Mouse (Mus musculus): ENCODE measurements at regions not wholly inside any gene's neighbourhood (a gene's known extent, or its start where the extent isn't known, plus 50 kb on each side); places are given as distances from the start of the nearest gene placed in this dataset.
A peak's percentile ranks its signal among the peaks of the same experiment; 100 is the strongest.

GRCm38 (mm10) chr10:68606848-68607247, 65.2 kb upstream of the Cabcoco1 start:
- Histone ChIP-seq H3K27ac (ENCODE audit: insufficient read depth, low read length) (no peak overlapping the region), H3K4me3 (replicated peaks; ENCODE audit: insufficient read depth, low read depth, low read length) (no peak overlapping the region), H3K4me1 (ENCODE audit: control insufficient read depth, insufficient read depth, low read length) (no peaks in the 10 kb centered on the region), H3K27me3 (ENCODE audit: control insufficient read depth, insufficient read depth, low read length) (no peaks in the 10 kb centered on the region)
- TF ChIP-seq POLR2A (IDR thresholded peaks at IDR 0.05; ENCODE audit: borderline replicate concordance, insufficient read depth, low read length) (no peak), CTCF (IDR thresholded peaks at IDR 0.05; ENCODE audit: borderline replicate concordance, insufficient read depth, low read depth, low read length) (no peak)
- 25% methylated on average over 2 of the region's 2 CpGs for WGBS
- DNase-seq = peak; percentile 30 to 37

GRCm38 (mm10) chr10:68611906-68612305, 70.2 kb upstream of the Cabcoco1 start:
- Histone ChIP-seq H3K27me3 (ENCODE audit: control insufficient read depth, insufficient read depth, low read length) (no peaks in the 10 kb centered on the region), H3K4me3 (replicated peaks; ENCODE audit: insufficient read depth, low read depth, low read length) (no peak overlapping the region), H3K4me1 (ENCODE audit: control insufficient read depth, insufficient read depth, low read length) (no peaks in the 10 kb centered on the region), H3K27ac (ENCODE audit: insufficient read depth, low read length) (no peak overlapping the region)
- TF ChIP-seq CTCF (IDR thresholded peaks at IDR 0.05; ENCODE audit: borderline replicate concordance, insufficient read depth, low read depth, low read length) = no peak
- TF ChIP-seq POLR2A (IDR thresholded peaks at IDR 0.05; ENCODE audit: borderline replicate concordance, insufficient read depth, low read length) = no peak
- no peak for DNase-seq
- 81% methylated on average over 9 of the region's 9 CpGs for WGBS

DNA sequence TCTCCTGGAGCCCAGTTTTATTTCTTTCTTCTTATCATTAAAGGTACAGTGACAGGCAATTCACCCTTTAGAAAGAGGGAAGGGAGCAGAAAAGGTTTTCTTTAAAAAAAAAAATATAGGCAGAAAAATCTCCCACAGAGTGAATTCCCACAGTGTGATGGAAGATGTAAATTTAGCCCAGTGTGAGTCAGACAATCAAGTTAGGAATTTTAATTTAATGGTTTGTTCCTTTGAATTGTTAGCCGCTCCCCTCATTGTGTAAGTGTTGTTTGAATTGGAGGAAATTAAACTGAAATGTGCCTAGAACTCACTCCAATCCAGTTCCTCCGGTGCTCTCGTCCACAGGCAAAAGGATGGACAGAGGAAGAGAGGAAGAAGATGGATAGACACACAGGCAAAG, 71.0 kb upstream of the Cabcoco1 start:
- H3K27me3 ChIP-seq (ENCODE audit: control insufficient read depth, insufficient read depth, low read length) = no peaks in the 10 kb centered on the region
- DNase-seq = no peak
- 68% methylated on average over 3 of the region's 3 CpGs for WGBS
- H3K4me3 ChIP-seq (replicated peaks; ENCODE audit: insufficient read depth, low read depth, low read length) = no peak overlapping the region
- H3K27ac ChIP-seq (ENCODE audit: insufficient read depth, low read length) = no peak overlapping the region
- TF ChIP-seq POLR2A (IDR thresholded peaks at IDR 0.05; ENCODE audit: borderline replicate concordance, insufficient read depth, low read length) (no peak), CTCF (IDR thresholded peaks at IDR 0.05; ENCODE audit: borderline replicate concordance, insufficient read depth, low read depth, low read length) (no peak)
- no peaks in the 10 kb centered on the region for H3K4me1 ChIP-seq (ENCODE audit: control insufficient read depth, insufficient read depth, low read length)

GRCm38 (mm10) chr10:68623786-68624185, 82.1 kb upstream of the Cabcoco1 start:
- Histone ChIP-seq H3K4me1 (ENCODE audit: control insufficient read depth, insufficient read depth, low read length) (no peaks in the 10 kb centered on the region), H3K27ac (ENCODE audit: insufficient read depth, low read length) (no peak overlapping the region), H3K27me3 (ENCODE audit: control insufficient read depth, insufficient read depth, low read length) (no peaks in the 10 kb centered on the region), H3K4me3 (replicated peaks; ENCODE audit: insufficient read depth, low read depth, low read length) (no peak overlapping the region)
- TF ChIP-seq POLR2A (IDR thresholded peaks at IDR 0.05; ENCODE audit: borderline replicate concordance, insufficient read depth, low read length) (no peak), CTCF (IDR thresholded peaks at IDR 0.05; ENCODE audit: borderline replicate concordance, insufficient read depth, low read depth, low read length) (no peak)
- no peak for DNase-seq
- 94% methylated on average over 5 of the region's 5 CpGs for WGBS

DNA sequence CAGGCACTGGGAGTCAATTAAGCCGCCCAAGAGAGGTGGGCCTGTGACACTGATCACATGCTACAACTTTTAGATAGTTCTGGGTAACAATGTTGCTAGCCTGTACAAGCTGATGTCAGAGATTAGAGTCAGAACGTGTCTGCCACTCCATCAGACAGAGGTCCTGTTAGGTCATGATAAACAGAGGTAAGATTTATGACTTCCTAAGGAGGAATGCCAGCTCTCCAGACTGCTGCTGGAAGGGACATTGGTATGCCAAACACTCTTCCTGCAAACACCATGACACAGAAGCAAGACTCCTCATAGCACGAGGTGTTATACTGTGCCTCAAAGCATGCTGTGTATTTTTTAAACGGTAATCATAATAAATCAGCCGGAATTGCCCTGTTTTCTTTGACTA, 83.6 kb upstream of the Cabcoco1 start:
- no peak overlapping the region for H3K4me3 ChIP-seq (replicated peaks; ENCODE audit: insufficient read depth, low read depth, low read length)
- no peak for DNase-seq
- H3K27ac ChIP-seq (ENCODE audit: insufficient read depth, low read length) = no peak overlapping the region
- no peaks in the 10 kb centered on the region for H3K27me3 ChIP-seq (ENCODE audit: control insufficient read depth, insufficient read depth, low read length)
- 83% methylated on average over 5 of the region's 5 CpGs for WGBS
- H3K4me1 ChIP-seq (ENCODE audit: control insufficient read depth, insufficient read depth, low read length) = no peaks in the 10 kb centered on the region
- no peak for TF ChIP-seq POLR2A (IDR thresholded peaks at IDR 0.05; ENCODE audit: borderline replicate concordance, insufficient read depth, low read length)
- TF ChIP-seq CTCF (IDR thresholded peaks at IDR 0.05; ENCODE audit: borderline replicate concordance, insufficient read depth, low read depth, low read length) = no peak

GRCm38 (mm10) chr10:68625752-68626151, 84.1 kb upstream of the Cabcoco1 start:
- Histone ChIP-seq H3K4me1 (ENCODE audit: control insufficient read depth, insufficient read depth, low read length) (no peaks in the 10 kb centered on the region), H3K4me3 (replicated peaks; ENCODE audit: insufficient read depth, low read depth, low read length) (no peak overlapping the region), H3K27me3 (ENCODE audit: control insufficient read depth, insufficient read depth, low read length) (no peaks in the 10 kb centered on the region), H3K27ac (ENCODE audit: insufficient read depth, low read length) (no peak overlapping the region)
- no peak for TF ChIP-seq CTCF (IDR thresholded peaks at IDR 0.05; ENCODE audit: borderline replicate concordance, insufficient read depth, low read depth, low read length)
- TF ChIP-seq POLR2A (IDR thresholded peaks at IDR 0.05; ENCODE audit: borderline replicate concordance, insufficient read depth, low read length) = no peak
- no peak for DNase-seq
- 31% methylated on average over 2 of the region's 2 CpGs for WGBS

DNA sequence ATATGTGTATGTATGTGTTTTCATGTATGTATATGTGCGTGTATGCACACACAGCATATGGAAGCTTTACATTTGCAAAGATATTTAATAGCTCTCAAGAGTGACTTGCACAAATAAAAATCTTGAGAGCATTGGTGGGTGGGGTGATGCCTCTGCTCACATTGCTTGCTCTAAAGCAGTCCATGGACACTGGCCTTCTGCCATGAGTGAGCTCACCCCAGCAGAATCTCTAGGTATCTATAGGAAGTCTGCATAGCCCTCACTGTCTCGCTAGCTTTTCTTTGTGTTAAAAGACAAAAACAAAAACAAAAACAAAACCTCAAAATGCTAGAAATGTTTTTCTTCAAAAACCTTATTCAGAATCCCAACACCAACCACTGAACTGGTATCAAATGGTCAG, 87.8 kb upstream of the Cabcoco1 start:
- TF ChIP-seq POLR2A (IDR thresholded peaks at IDR 0.05; ENCODE audit: borderline replicate concordance, insufficient read depth, low read length) (no peak), CTCF (IDR thresholded peaks at IDR 0.05; ENCODE audit: borderline replicate concordance, insufficient read depth, low read depth, low read length) (no peak)

GRCm38 (mm10) chr10:68633180-68633579, 90.3 kb upstream of the Tmem26 start:
- H3K4me3 ChIP-seq (replicated peaks; ENCODE audit: insufficient read depth, low read depth, low read length) = no peak overlapping the region
- DNase-seq = no peak
- no peaks in the 10 kb centered on the region; the same call in 1 of the 2 replicates for H3K27me3 ChIP-seq (ENCODE audit: control insufficient read depth, insufficient read depth, low read length)
- no peak overlapping the region for H3K27ac ChIP-seq (ENCODE audit: insufficient read depth, low read length)
- WGBS = 88% methylated on average over 5 of the region's 5 CpGs
- H3K4me1 ChIP-seq (ENCODE audit: control insufficient read depth, insufficient read depth, low read length) = no peaks in the 10 kb centered on the region
- no peak for TF ChIP-seq POLR2A (IDR thresholded peaks at IDR 0.05; ENCODE audit: borderline replicate concordance, insufficient read depth, low read length)
- TF ChIP-seq CTCF (IDR thresholded peaks at IDR 0.05; ENCODE audit: borderline replicate concordance, insufficient read depth, low read depth, low read length) = no peak

More for the DNA sequence above, 87.8 kb upstream of the Cabcoco1 start:
- H3K27ac ChIP-seq (ENCODE audit: insufficient read depth, low read length) = no peak overlapping the region
- no peaks in the 10 kb centered on the region for H3K27me3 ChIP-seq (ENCODE audit: control insufficient read depth, insufficient read depth, low read length)
- 92% methylated on average over 2 of the region's 2 CpGs for WGBS
- no peak for DNase-seq
- no peak overlapping the region for H3K4me3 ChIP-seq (replicated peaks; ENCODE audit: insufficient read depth, low read depth, low read length)
- no peaks in the 10 kb centered on the region for H3K4me1 ChIP-seq (ENCODE audit: control insufficient read depth, insufficient read depth, low read length)

Measured in cerebellum, adult 2 months (tissue).